In genomic region chr17:29684275-29684674, GRCm38 (mm10) we compare ENCODE assay signal across 20 mouse cellular contexts. TPM values are rescaled to one million over a fixed set of nuclear protein-coding genes. Genes with fewer than 3 reads are reported as not detected.
A peak's percentile ranks its signal among the peaks of the same experiment; 100 is the strongest.
DNase-seq lines count a peak whose midpoint lies in the region; ATAC-seq and TF ChIP-seq lines count a peak whose summit lies in the region.
"Had no signal": no experiment of that assay in that cellular context is flagged by ENCODE, and none has a peak within 500 bp of the region (broad histone marks: within the 10 kb centered on the region; RNA-seq: fewer than 3 reads in every experiment).

No protein-coding gene starts in this region.

- WGBS in liver, embryonic 13.5 days (ENCODE audit: insufficient replicate concordance), result 33% methylated on average over 4 of the region's 4 CpGs
- 59% methylated on average over 4 of the region's 4 CpGs for WGBS in liver, postnatal 0 days (ENCODE audit: insufficient replicate concordance)
- 92% methylated on average over 4 of the region's 4 CpGs for WGBS in midbrain, embryonic 14.5 days

- peaks cover 91% of the 10 kb centered on the region for H3K4me1 ChIP-seq in G1E (ENCODE audit: insufficient read depth, low read depth, low read length)
- peaks cover 57% of the 10 kb centered on the region for H3K4me1 ChIP-seq in liver, embryonic 13.5 days (replicated peaks)
- H3K4me1 ChIP-seq in liver, postnatal 0 days (ENCODE audit: insufficient read depth), result peaks cover 6% of the 10 kb centered on the region; the same call in 1 of the 2 replicates
- H3K4me1 ChIP-seq in midbrain, embryonic 14.5 days (ENCODE audit: control insufficient read depth, insufficient read depth, low read length), result no peaks in the 10 kb centered on the region
- H3K4me1 ChIP-seq: embryonic facial prominence, embryonic 13.5 days had no signal

- peaks cover 89% of the 10 kb centered on the region for H3K36me3 ChIP-seq in G1E (replicated peaks)
- peaks cover 98% of the 10 kb centered on the region for H3K36me3 ChIP-seq in liver, embryonic 13.5 days
- peaks cover 92% of the 10 kb centered on the region for H3K36me3 ChIP-seq in liver, postnatal 0 days (replicated peaks; ENCODE audit: insufficient read depth, low read length)
- H3K36me3 ChIP-seq in midbrain, embryonic 14.5 days (ENCODE audit: control insufficient read depth, insufficient read depth, low read length), result peaks cover 89% of the 10 kb centered on the region

- peak; percentile 68; the same call in 1 of the 2 replicates for TF ChIP-seq EP300 in liver, postnatal 0 days (IDR thresholded peaks at IDR 0.05; ENCODE audit: low read depth)

- H3K4me2 ChIP-seq in liver, embryonic 13.5 days, result no peak overlapping the region
- H3K4me2 ChIP-seq in liver, postnatal 0 days (ENCODE audit: low read depth, low read length), result no peak overlapping the region
- no peak overlapping the region for H3K4me2 ChIP-seq in midbrain, embryonic 14.5 days (ENCODE audit: low read length)
- H3K4me2 ChIP-seq: embryonic facial prominence, embryonic 13.5 days; forebrain, embryonic 13.5 days; heart, embryonic 15.5 days; hindbrain, embryonic 14.5 days had no signal

- no peak for DNase-seq in G1E (ENCODE audit: low spot score)
- DNase-seq in liver, embryonic 13.5 days, result peak; percentile 31
- DNase-seq in liver, postnatal 0 days, result no peak
- DNase-seq in cerebellum, postnatal 14 days, result no peak
- no peak for DNase-seq in midbrain, embryonic 14.5 days
- no peak for DNase-seq in kidney, adult 11 months
- DNase-seq: adrenal gland, adult 2 months; adrenal gland, postnatal 25 days; cerebellum, adult 8-10 months; cerebellum, postnatal 25 days; forebrain, postnatal 0 days; gastrocnemius, adult 2 months; gastrocnemius, postnatal 25 days had no signal

- no peaks in the 10 kb centered on the region for H3K27me3 ChIP-seq in G1E (ENCODE audit: insufficient read depth, low read length)
- no peaks in the 10 kb centered on the region for H3K27me3 ChIP-seq in liver, embryonic 13.5 days
- H3K27me3 ChIP-seq in liver, postnatal 0 days (ENCODE audit: insufficient read depth, low read length), result no peaks in the 10 kb centered on the region
- H3K27me3 ChIP-seq in midbrain, embryonic 14.5 days (ENCODE audit: control insufficient read depth, insufficient read depth, low read length), result no peaks in the 10 kb centered on the region
- H3K27me3 ChIP-seq: CH12.LX; embryonic facial prominence, embryonic 13.5 days; forebrain, embryonic 13.5 days; heart, embryonic 15.5 days had no signal

- peak; percentile 18; the same call in 1 of the 2 replicates for ATAC-seq in G1E (ENCODE audit: extremely low read depth, insufficient number of reproducible peaks, low FRiP score, poor library complexity, severe bottlenecking)
- peak; percentile 18; the same call in 1 of the 2 replicates for ATAC-seq in erythroblast, adult 5-6 weeks (replicated peaks; ENCODE audit: low FRiP score, poor library complexity, severe bottlenecking)
- ATAC-seq in liver, embryonic 13.5 days (ENCODE audit: low read depth), result peak; percentile 68
- ATAC-seq in liver, postnatal 0 days, result peak; percentile 36; the same call in 1 of the 2 replicates
- ATAC-seq in midbrain, embryonic 14.5 days (ENCODE audit: low FRiP score, low TSS enrichment), result no peak
- ATAC-seq: forebrain, embryonic 13.5 days; forebrain, postnatal 0 days had no signal

- no peak for TF ChIP-seq CTCF in G1E (IDR thresholded peaks at IDR 0.05; ENCODE audit: low read depth, low read length)
- no peak for TF ChIP-seq CTCF in liver, postnatal 0 days (IDR thresholded peaks at IDR 0.05; ENCODE audit: low read depth)

- H3K9ac ChIP-seq in liver, embryonic 13.5 days, result peak overlapping the region; percentile 49; the same call in 1 of the 2 replicates
- no peak overlapping the region for H3K9ac ChIP-seq in liver, postnatal 0 days (replicated peaks)
- no peak overlapping the region for H3K9ac ChIP-seq in midbrain, embryonic 14.5 days (replicated peaks; ENCODE audit: low read length)
- H3K9ac ChIP-seq: embryonic facial prominence, embryonic 13.5 days; forebrain, embryonic 13.5 days; forebrain, postnatal 0 days; heart, embryonic 15.5 days; hindbrain, embryonic 14.5 days had no signal

- peak overlapping the region; percentile 82 for H3K27ac ChIP-seq in liver, embryonic 13.5 days
- no peak overlapping the region for H3K27ac ChIP-seq in liver, postnatal 0 days (ENCODE audit: low read depth)
- no peak overlapping the region for H3K27ac ChIP-seq in midbrain, embryonic 14.5 days (replicated peaks; ENCODE audit: low read depth, low read length)
- H3K27ac ChIP-seq: embryonic facial prominence, embryonic 13.5 days; forebrain, embryonic 13.5 days; gastrocnemius, adult 2 months; heart, embryonic 15.5 days; hindbrain, embryonic 10.5 days; hindbrain, embryonic 14.5 days had no signal

- peaks cover 5% of the 10 kb centered on the region for H3K9me3 ChIP-seq in G1E (replicated peaks)
- H3K9me3 ChIP-seq in liver, embryonic 13.5 days (replicated peaks), result no peaks in the 10 kb centered on the region
- H3K9me3 ChIP-seq in liver, postnatal 0 days (ENCODE audit: low read length), result no peaks in the 10 kb centered on the region
- H3K9me3 ChIP-seq in midbrain, embryonic 14.5 days (ENCODE audit: control insufficient read depth, low read length), result no peaks in the 10 kb centered on the region
- H3K9me3 ChIP-seq: embryonic facial prominence, embryonic 13.5 days; forebrain, embryonic 13.5 days; heart, embryonic 15.5 days; hindbrain, embryonic 10.5 days had no signal

- H3K4me3 ChIP-seq in G1E (ENCODE audit: low read depth, low read length), result peak overlapping the region; percentile 56; the same call in 1 of the 2 replicates
- no peak overlapping the region for H3K4me3 ChIP-seq in liver, embryonic 13.5 days (replicated peaks)
- H3K4me3 ChIP-seq in liver, postnatal 0 days (ENCODE audit: low read depth, low read length), result no peak overlapping the region
- H3K4me3 ChIP-seq in midbrain, embryonic 14.5 days (replicated peaks; ENCODE audit: low read depth, low read length), result no peak overlapping the region
- H3K4me3 ChIP-seq: embryonic facial prominence, embryonic 13.5 days; forebrain, embryonic 13.5 days; gastrocnemius, adult 2 months; heart, embryonic 15.5 days; hindbrain, embryonic 10.5 days had no signal

RNA-seq across cellular contexts. Expression of gene Cmtr1, which starts 23.9 kb away (rescaled TPM):
- 82.7 and 101 TPM in 2 replicates for total RNA-seq in G1E (2014; fragmentation: Nextera tagmentation)
- 155 and 182 TPM in 2 replicates for total RNA-seq in G1E (2017)
- 86.7 and 103 TPM in 2 replicates for polyA plus RNA-seq in G1E (2012)
- total RNA-seq in erythroblast, adult 5-6 weeks (2015; ENCODE audit: low replicate concordance), result 18.4 and 65.6 TPM in 2 replicates
- 239 and 340 TPM in 2 replicates for total RNA-seq in erythroblast, adult 5-6 weeks (2017; ENCODE audit: low replicate concordance)
- polyA plus RNA-seq in liver, embryonic 13.5 days (2015; fragmentation: Nextera tagmentation; extraction: Ambion mirVana), result 77.2 and 91.4 TPM in 2 replicates
- polyA plus RNA-seq in liver, postnatal 0 days (2015; fragmentation: Nextera tagmentation; extraction: Ambion mirVana), result 52.8 and 57.2 TPM in 2 replicates
- 103 and 136 TPM in 2 replicates for polyA plus RNA-seq in midbrain, embryonic 14.5 days (2014; fragmentation: Nextera tagmentation; extraction: Ambion mirVana)

RNA-seq across cellular contexts. Expression of gene Ccdc167, which starts 32.6 kb away (rescaled TPM):
- total RNA-seq in G1E (2014; fragmentation: Nextera tagmentation) (13.2 and 19.4 TPM in 2 replicates), G1E (2017) (13.5 and 16.3 TPM in 2 replicates)
- polyA plus RNA-seq in G1E (2012), result 6.3 and 8.7 TPM in 2 replicates
- total RNA-seq in erythroblast, adult 5-6 weeks (2015; ENCODE audit: low replicate concordance), result 6.5 and 7.7 TPM in 2 replicates
- 4.5 and 9.6 TPM in 2 replicates for total RNA-seq in erythroblast, adult 5-6 weeks (2017; ENCODE audit: low replicate concordance)
- 7.4 and 7.7 TPM in 2 replicates for polyA plus RNA-seq in liver, embryonic 13.5 days (2015; fragmentation: Nextera tagmentation; extraction: Ambion mirVana)
- polyA plus RNA-seq in liver, postnatal 0 days (2015; fragmentation: Nextera tagmentation; extraction: Ambion mirVana), result 4.2 and 4.6 TPM in 2 replicates
- polyA plus RNA-seq in midbrain, embryonic 14.5 days (2014; fragmentation: Nextera tagmentation; extraction: Ambion mirVana), result 11.3 and 11.4 TPM in 2 replicates
